In genomic region chrX:137667011-137667410, GRCm38 (mm10) we compare ENCODE assay signal across 8 mouse cellular contexts.
DNase-seq lines count a peak whose midpoint lies in the region; ATAC-seq lines count a peak whose summit lies in the region.

No protein-coding gene starts in this region.

- 32% methylated on average over 2 of the region's 2 CpGs for WGBS in kidney, embryonic 15.5 days

- no peaks in the 10 kb centered on the region for H3K27me3 ChIP-seq in kidney, embryonic 15.5 days

- no peak overlapping the region for H3K27ac ChIP-seq in kidney, embryonic 15.5 days

- H3K4me2 ChIP-seq in kidney, embryonic 15.5 days, result no peak overlapping the region

- H3K36me3 ChIP-seq in kidney, embryonic 15.5 days, result no peaks in the 10 kb centered on the region

- ATAC-seq in kidney, embryonic 15.5 days (replicated peaks; ENCODE audit: low FRiP score), result no peak

- H3K9me3 ChIP-seq in kidney, embryonic 15.5 days (replicated peaks), result no peaks in the 10 kb centered on the region

- peak; percentile 1 for DNase-seq in cerebellum, adult 8-10 months
- no peak for DNase-seq in cerebellum, adult 9-11 months
- DNase-seq in kidney, postnatal 10 days, result peak; percentile 37
- DNase-seq in ES-CJ7 (ENCODE audit: low read depth, low spot score), result peak; percentile 3
- peak; percentile 12 to 17 for DNase-seq in layer of hippocampus, postnatal 10 days (ENCODE audit: low spot score in 2 of 2)
- no peak for DNase-seq in yolk sac, embryonic 10.5 days (ENCODE audit: low spot score)
- no peak for DNase-seq in c-Kit-positive CD71-positive TER-119-positive erythroid progenitor cells, embryonic 14.5 days (ENCODE audit: low spot score)

- H3K9ac ChIP-seq in kidney, embryonic 15.5 days, result no peak overlapping the region

- H3K4me3 ChIP-seq in kidney, embryonic 15.5 days (replicated peaks), result no peak overlapping the region

- H3K4me1 ChIP-seq in kidney, embryonic 15.5 days, result no peaks in the 10 kb centered on the region

Comparison
In these comparisons a context has a peak if more than half of its experiments do, and no peak if none do; other contexts are left out.
1. DNase-seq: peak in cerebellum, adult 8-10 months (single experiment), kidney, postnatal 10 days (single experiment), ES-CJ7 (single experiment) and layer of hippocampus, postnatal 10 days (2 of 2); none in cerebellum, adult 9-11 months (single experiment), yolk sac, embryonic 10.5 days (single experiment) and c-Kit-positive CD71-positive TER-119-positive erythroid progenitor cells, embryonic 14.5 days (single experiment).